Mouse (Mus musculus) liver, embryonic 15.5 days (tissue): ENCODE data around the gene Cnn2. TPM values are rescaled to one million over a fixed set of nuclear protein-coding genes. Genes with fewer than 3 reads are reported as not detected.

ENCODE experiments used
- ATAC-seq: fragments of 200-750 bp; cut with Nextera tagmentation; 2 replicates; pipeline ENCODE4 v1.8.0; 2017; ENCODE audit warnings: moderate number of reproducible peaks, mild to moderate bottlenecking, moderate library complexity; ENCODE audit not compliant: insufficient read depth
- H3K27ac ChIP-seq: fragments of 300-500 bp; sonication (generic); replicated peaks from 2 replicates; pipeline ENCODE4 v1.5.1; 2015; ENCODE audit warnings: mild to moderate bottlenecking, inconsistent platforms
- H3K27me3 ChIP-seq: fragments of 300-500 bp; sonication (generic); 2 replicates; pipeline ENCODE4 v1.6.1; 2015; ENCODE audit warnings: mild to moderate bottlenecking, inconsistent platforms
- H3K36me3 ChIP-seq: fragments of 300-500 bp; sonication (generic); replicated peaks from 2 replicates; pipeline ENCODE4 v1.6.1; 2015; ENCODE audit warnings: moderate library complexity, mild to moderate bottlenecking, inconsistent platforms
- H3K4me1 ChIP-seq: fragments of 300-500 bp; sonication (generic); replicated peaks from 2 replicates; pipeline ENCODE4 v1.6.1; 2015; ENCODE audit warnings: inconsistent platforms
- H3K4me2 ChIP-seq: fragments of 300-500 bp; sonication (generic); 2 replicates; pipeline ENCODE4 v1.6.1; 2015; ENCODE audit warnings: moderate library complexity, mild to moderate bottlenecking, inconsistent platforms
- H3K4me3 ChIP-seq: fragments of 300-500 bp; sonication (generic); replicated peaks from 2 replicates; pipeline ENCODE4 v1.5.1; 2015; ENCODE audit warnings: mild to moderate bottlenecking, inconsistent platforms
- H3K9ac ChIP-seq: fragments of 300-500 bp; sonication (generic); 2 replicates; pipeline ENCODE4 v1.6.1; 2015; ENCODE audit warnings: moderate library complexity, mild to moderate bottlenecking, inconsistent platforms
- H3K9me3 ChIP-seq: fragments of 300-500 bp; sonication (generic); replicated peaks from 2 replicates; pipeline ENCODE4 v1.6.1; 2016; ENCODE audit warnings: inconsistent platforms
- WGBS: fragments of 180-500 bp; shearing (Covaris S2); methylation state at CpG from one replicate; pipeline ENCODE4 v1.1.7; 2015; ENCODE audit warnings: mixed read lengths; ENCODE audit not compliant: insufficient replicate concordance; 5-methylcytosine and 5-hydroxymethylcytosine counted together
- polyA plus RNA-seq: library from polyadenylated mRNA; unstranded; fragments of >200 nt; fragmentation: Nextera tagmentation; extraction: Ambion mirVana; gene quantifications from 2 replicates; pipeline ENCODE4 v1.2.1, GENCODE M21; 2015

The Cnn2 gene
- polyA plus RNA-seq, 1 experiment from 2014 or later = 44.5 TPM

- Histone ChIP-seq H3K4me3 (peak overlapping the region; percentile 87), H3K36me3 (peaks cover 23% of the 10 kb centered on the region), H3K9me3 (no peaks in the 10 kb centered on the region), H3K27ac (peak overlapping the region; percentile 99), H3K9ac (peak overlapping the region; percentile 88), H3K4me2 (peak overlapping the region; percentile 91), H3K4me1 (peaks cover 76% of the 10 kb centered on the region), H3K27me3 (peaks cover 16% of the 10 kb centered on the region)
- under 1% methylated on average over 21 of the region's 21 CpGs for WGBS
- ATAC-seq = no peak
Observed at GRCm38 (mm10) chr10:79983670-79984069, 4.7 kb upstream of the Cnn2 start.

- Histone ChIP-seq H3K27ac (peak within 1 kb of the TSS; percentile 99), H3K4me2 (peak within 1 kb of the TSS; percentile 91), H3K36me3 (peaks cover 17% of the 10 kb centered on the region), H3K9me3 (no peaks in the 10 kb centered on the region), H3K4me1 (peaks cover 82% of the 10 kb centered on the region), H3K4me3 (peak within 1 kb of the TSS; percentile 87), H3K27me3 (peaks cover 22% of the 10 kb centered on the region), H3K9ac (peak within 1 kb of the TSS; percentile 88)
- peak; percentile 71 for ATAC-seq
- 1% methylated on average over 49 of the region's 49 CpGs for WGBS
Observed at GRCm38 (mm10) chr10:79984195-79984816, 4.1 kb upstream of the Cnn2 start, which contains the start of gene Tmem259. Gene Tmem259 (minus strand): TSS chr10:79984330.

GRCm38 (mm10) chr10:79984871-79985270, 3.5 kb upstream of the Cnn2 start:
- peak overlapping the region; percentile 99 for H3K27ac ChIP-seq
- H3K9me3 ChIP-seq = no peaks in the 10 kb centered on the region
- peaks cover 11% of the 10 kb centered on the region; the same call in 1 of the 2 replicates for H3K36me3 ChIP-seq
- peak; percentile 84 for ATAC-seq
- 0% methylated on average over 22 of the region's 22 CpGs for WGBS
- peaks cover 86% of the 10 kb centered on the region for H3K4me1 ChIP-seq
- peak overlapping the region; percentile 91 for H3K4me2 ChIP-seq
- peak overlapping the region; percentile 88 for H3K9ac ChIP-seq
- peaks cover 28% of the 10 kb centered on the region for H3K27me3 ChIP-seq
- peak overlapping the region; percentile 87 for H3K4me3 ChIP-seq

- WGBS = 2% methylated on average over 35 of the region's 35 CpGs
- peaks cover 81% of the 10 kb centered on the region for H3K4me1 ChIP-seq
Observed at GRCm38 (mm10) chr10:79985334-79986231, 2.8 kb upstream of the Cnn2 start.

GRCm38 (mm10) chr10:79986232-79986878, 2.0 kb upstream of the Cnn2 start:
- H3K27me3 ChIP-seq = peaks cover 38% of the 10 kb centered on the region
- 13% methylated on average over 6 of the region's 6 CpGs for WGBS
- H3K4me2 ChIP-seq = peak overlapping the region; percentile 91
- peaks cover 81% of the 10 kb centered on the region for H3K4me1 ChIP-seq
- peak overlapping the region; percentile 99 for H3K27ac ChIP-seq
- H3K9ac ChIP-seq = peak overlapping the region; percentile 88
- peak overlapping the region; percentile 87 for H3K4me3 ChIP-seq
- peaks cover 9% of the 10 kb centered on the region for H3K36me3 ChIP-seq
- H3K9me3 ChIP-seq = no peaks in the 10 kb centered on the region
- ATAC-seq = peak; percentile 45

More at GRCm38 (mm10) chr10:79985334-79986231, 2.8 kb upstream of the Cnn2 start:
- no peaks in the 10 kb centered on the region for H3K9me3 ChIP-seq
- H3K36me3 ChIP-seq = peaks cover 10% of the 10 kb centered on the region; the same call in 1 of the 2 replicates
- H3K4me2 ChIP-seq = peak overlapping the region; percentile 91
- H3K27ac ChIP-seq = peak overlapping the region; percentile 99
- ATAC-seq = peak; percentile 47
- peak overlapping the region; percentile 88 for H3K9ac ChIP-seq
- H3K4me3 ChIP-seq = peak overlapping the region; percentile 87
- peaks cover 32% of the 10 kb centered on the region for H3K27me3 ChIP-seq

GRCm38 (mm10) chr10:79986963-79987362, 1.4 kb upstream of the Cnn2 start:
- Histone ChIP-seq H3K27me3 (peaks cover 38% of the 10 kb centered on the region), H3K4me2 (peak overlapping the region; percentile 91), H3K9me3 (no peaks in the 10 kb centered on the region), H3K4me1 (peaks cover 75% of the 10 kb centered on the region), H3K9ac (peak overlapping the region; percentile 88), H3K27ac (peak overlapping the region; percentile 99), H3K36me3 (peaks cover 13% of the 10 kb centered on the region; the same call in 1 of the 2 replicates), H3K4me3 (peak overlapping the region; percentile 87)
- ATAC-seq = no peak
- under 1% methylated on average over 11 of the region's 11 CpGs for WGBS

GRCm38 (mm10) chr10:79987771-79988505, 446 bp upstream of the Cnn2 start:
- Histone ChIP-seq H3K4me3 (peak overlapping the region; percentile 61), H3K9me3 (no peaks in the 10 kb centered on the region), H3K4me1 (peaks cover 68% of the 10 kb centered on the region), H3K4me2 (peak overlapping the region; percentile 91), H3K9ac (peak overlapping the region; percentile 88), H3K27me3 (peaks cover 38% of the 10 kb centered on the region), H3K27ac (peak overlapping the region; percentile 99), H3K36me3 (peaks cover 22% of the 10 kb centered on the region)
- no peak for ATAC-seq
- 16% methylated on average over 27 of the region's 27 CpGs for WGBS

- Histone ChIP-seq H3K27ac (peak overlapping the region; percentile 99), H3K27me3 (peaks cover 38% of the 10 kb centered on the region), H3K9ac (peak overlapping the region; percentile 55; the same call in 1 of the 2 replicates), H3K9me3 (no peaks in the 10 kb centered on the region), H3K4me2 (peak overlapping the region; percentile 91), H3K4me3 (peak overlapping the region; percentile 61), H3K4me1 (peaks cover 67% of the 10 kb centered on the region), H3K36me3 (peaks cover 29% of the 10 kb centered on the region)
- WGBS = 39% methylated on average over 8 of the region's 8 CpGs
- no peak for ATAC-seq
Observed at GRCm38 (mm10) chr10:79989272-79989786, 945 bp downstream of the Cnn2 start.

GRCm38 (mm10) chr10:79989870-79990269, 1.5 kb downstream of the Cnn2 start:
- H3K4me3 ChIP-seq = peak overlapping the region; percentile 61
- no peak overlapping the region for H3K27ac ChIP-seq
- 48% methylated on average over 15 of the region's 15 CpGs for whole genome bisulfite sequencing
- peaks cover 38% of the 10 kb centered on the region for H3K27me3 ChIP-seq
- peak overlapping the region; percentile 91 for H3K4me2 ChIP-seq
- no peak for ATAC-seq
- 0 out of 2 replicates have a peak overlapping the region, but pooled peaks have one; percentile 55 for H3K9ac ChIP-seq
- peaks cover 69% of the 10 kb centered on the region for H3K4me1 ChIP-seq
- H3K9me3 ChIP-seq = no peaks in the 10 kb centered on the region
- H3K36me3 ChIP-seq = peaks cover 29% of the 10 kb centered on the region

GRCm38 (mm10) chr10:79991099-79991498, 2.7 kb downstream of the Cnn2 start:
- Histone ChIP-seq H3K4me3 (no peak overlapping the region), H3K9ac (no peak overlapping the region), H3K27ac (no peak overlapping the region), H3K9me3 (no peaks in the 10 kb centered on the region), H3K4me2 (peak overlapping the region; percentile 13; the same call in 1 of the 2 replicates), H3K36me3 (peaks cover 29% of the 10 kb centered on the region), H3K27me3 (peaks cover 38% of the 10 kb centered on the region), H3K4me1 (peaks cover 74% of the 10 kb centered on the region)
- 64% methylated on average over 12 of the region's 12 CpGs for WGBS
- no peak for ATAC-seq
